Mouse (Mus musculus) small intestine, adult 2 months (tissue): ENCODE results near the gene Slc23a2.

Experiments
- CTCF ChIP-seq: fragments of 200-500 bp; IDR thresholded peaks from 2 replicates; pipeline ENCODE4 v1.5.1; 2012; ENCODE audit warnings: low read depth, mild to moderate bottlenecking, control low read depth, inconsistent platforms, low read length, moderate library complexity, mixed read lengths; ENCODE audit not compliant: insufficient replicate concordance, insufficient read length; ENCODE audit errors: extremely low read depth
- POLR2A ChIP-seq: fragments of 200-500 bp; IDR thresholded peaks from 2 replicates; pipeline ENCODE4 v1.6.1; 2012; ENCODE audit warnings: low read depth, mild to moderate bottlenecking, control low read depth, inconsistent platforms, low read length, moderate library complexity

DNA sequence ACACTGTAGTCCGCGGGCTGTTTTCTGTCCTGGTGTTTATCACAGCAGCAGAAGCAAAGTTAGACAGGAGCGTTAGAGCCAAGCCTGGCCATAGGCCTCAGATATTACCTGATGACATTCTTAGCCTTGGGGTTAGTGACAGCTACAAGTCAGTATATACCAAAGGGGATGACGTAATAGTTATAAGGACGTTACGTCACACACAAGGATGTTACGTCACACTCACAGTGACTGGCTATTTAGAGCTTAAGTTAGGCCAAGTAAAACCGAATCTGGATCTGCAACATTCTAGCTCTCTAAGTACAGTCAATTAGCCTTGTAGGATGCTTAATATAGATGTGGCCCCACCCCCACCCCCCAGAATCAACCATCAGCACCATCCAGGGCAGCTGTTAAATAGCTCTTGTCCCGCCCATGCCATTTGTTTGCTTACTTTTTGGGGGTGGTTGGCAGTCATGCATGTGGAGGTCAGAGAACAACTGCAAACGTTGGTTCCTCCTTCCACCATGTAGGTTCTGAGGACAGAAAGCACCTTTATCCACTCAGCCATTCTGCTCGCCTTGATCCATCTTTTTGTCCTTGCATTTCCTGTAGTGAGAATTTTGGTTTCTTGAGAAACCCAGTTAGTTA, 96.7 kb downstream of the Slc23a2 start:
- TF ChIP-seq CTCF (no peak), POLR2A (no peak)
